Mouse (Mus musculus) midbrain, embryonic 14.5 days (tissue): ENCODE results near the gene Usp12. TPM values are rescaled to one million over a fixed set of nuclear protein-coding genes. Genes with fewer than 3 reads are reported as not detected.

Experiments
- ATAC-seq: fragments of 200-750 bp; cut with Nextera tagmentation; 2 replicates; pipeline ENCODE4 v1.8.0; 2017; ENCODE audit warnings: moderate number of reproducible peaks, moderate library complexity; ENCODE audit not compliant: low FRiP score, low TSS enrichment
- DNase-seq: peaks from one replicate; pipeline ENCODE4 v3.0.0-alpha.2; 2015
- H3K27ac ChIP-seq: fragments of 300-500 bp; sonication (generic); replicated peaks from 2 replicates; pipeline ENCODE4 v1.5.1; 2014; ENCODE audit warnings: mild to moderate bottlenecking, low read depth, low read length, moderate library complexity
- H3K27me3 ChIP-seq: fragments of 300-500 bp; sonication (generic); 2 replicates; pipeline ENCODE4 v1.6.1; 2014; ENCODE audit warnings: low read length, control low read depth, mixed read lengths; ENCODE audit not compliant: control insufficient read depth, insufficient read depth
- H3K36me3 ChIP-seq: fragments of 300-500 bp; sonication (generic); 2 replicates; pipeline ENCODE4 v1.6.1; 2014; ENCODE audit warnings: low read length, control low read depth; ENCODE audit not compliant: control insufficient read depth, insufficient read depth
- H3K4me1 ChIP-seq: fragments of 300-500 bp; sonication (generic); 2 replicates; pipeline ENCODE4 v1.6.1; 2014; ENCODE audit warnings: mild to moderate bottlenecking, antibody characterized with exemption, low read length, control low read depth; ENCODE audit not compliant: control insufficient read depth, insufficient read depth
- H3K4me2 ChIP-seq: fragments of 300-500 bp; sonication (generic); 2 replicates; pipeline ENCODE4 v1.6.1; 2014; ENCODE audit warnings: mild to moderate bottlenecking, low read length, moderate library complexity
- H3K4me3 ChIP-seq: fragments of 300-500 bp; sonication (generic); replicated peaks from 2 replicates; pipeline ENCODE4 v1.5.1; 2014; ENCODE audit warnings: low read depth, low read length
- H3K9ac ChIP-seq: fragments of 300-500 bp; sonication (generic); replicated peaks from 2 replicates; pipeline ENCODE4 v1.6.1; 2014; ENCODE audit warnings: mild to moderate bottlenecking, low read length, moderate library complexity
- H3K9me3 ChIP-seq: fragments of 300-500 bp; sonication (generic); 2 replicates; pipeline ENCODE4 v1.6.1; 2016; ENCODE audit warnings: low read length, control low read depth, mixed read lengths; ENCODE audit not compliant: control insufficient read depth
- WGBS: fragments of 180-500 bp; shearing (Covaris S2); extraction: QIAGEN DNeasy Blood & Tissue Kit; methylation state at CpG from one replicate; pipeline ENCODE4 v1.1.7; 2014; 5-methylcytosine and 5-hydroxymethylcytosine counted together
- polyA plus RNA-seq: library from polyadenylated mRNA; unstranded; fragments of >200 nt; fragmentation: Nextera tagmentation; extraction: Ambion mirVana; gene quantifications from 2 replicates; pipeline ENCODE4 v1.2.1, GENCODE M21; 2014

The Usp12 gene
- polyA plus RNA-seq, 1 experiment from 2014 or later = 11.2 TPM

DNA sequence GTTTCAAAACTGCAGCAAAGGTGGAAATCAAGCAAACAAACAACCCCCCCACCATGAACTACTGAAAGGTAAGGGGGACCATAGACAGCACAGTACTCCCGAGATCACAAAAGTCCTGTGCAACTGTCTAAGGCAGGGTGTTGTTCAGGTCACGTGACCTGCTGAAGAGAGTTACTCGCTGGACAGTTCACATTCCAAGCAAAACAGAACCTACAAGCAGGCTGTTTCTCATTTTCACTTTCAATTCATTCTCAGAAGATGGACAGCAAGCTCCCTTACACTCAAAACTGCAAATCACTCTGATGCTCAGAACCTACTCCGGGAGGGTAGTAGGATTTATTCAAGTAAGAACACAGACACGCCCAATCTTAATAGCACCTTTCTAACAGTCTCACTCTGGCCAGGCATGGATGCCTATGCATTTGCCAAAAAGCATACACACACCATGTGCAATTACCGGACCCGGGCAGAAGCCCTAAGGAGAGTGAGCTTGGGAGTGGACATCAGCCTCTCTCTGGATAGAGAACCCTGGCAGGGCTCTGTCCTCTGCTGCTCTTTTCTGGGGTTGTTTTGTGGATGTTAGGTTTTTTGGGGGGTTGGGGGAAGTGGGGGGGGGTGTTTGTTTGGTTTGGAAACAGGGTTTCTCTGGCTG lies 2.5 kb downstream of the Usp12 start:
- Histone ChIP-seq H3K4me3 (no peak overlapping the region), H3K9ac (no peak overlapping the region), H3K27ac (no peak overlapping the region), H3K4me1 (peaks cover 20% of the 10 kb centered on the region), H3K36me3 (no peaks in the 10 kb centered on the region), H3K4me2 (peak overlapping the region; percentile 81; the same call in 1 of the 2 replicates), H3K27me3 (no peaks in the 10 kb centered on the region), H3K9me3 (no peaks in the 10 kb centered on the region)
- 88% methylated on average over 7 of the region's 7 CpGs for WGBS
- no peak for DNase-seq
- no peak for ATAC-seq

GRCm38 (mm10) chr5:146790944-146791343 lies 3.9 kb downstream of the Usp12 start:
- Histone ChIP-seq H3K9me3 (no peaks in the 10 kb centered on the region), H3K4me2 (no peak overlapping the region), H3K27me3 (no peaks in the 10 kb centered on the region), H3K4me1 (peaks cover 20% of the 10 kb centered on the region), H3K27ac (no peak overlapping the region), H3K4me3 (no peak overlapping the region), H3K36me3 (no peaks in the 10 kb centered on the region), H3K9ac (peak overlapping the region; percentile 7; the same call in 1 of the 2 replicates)
- WGBS = 81% methylated on average over 8 of the region's 8 CpGs
- ATAC-seq = no peak
- DNase-seq = no peak

- DNase-seq (no peak), ATAC-seq (no peak)
- Histone ChIP-seq H3K4me3 (no peak overlapping the region), H3K9me3 (no peaks in the 10 kb centered on the region), H3K9ac (no peak overlapping the region), H3K4me2 (no peak overlapping the region), H3K27me3 (no peaks in the 10 kb centered on the region), H3K4me1 (peaks cover 20% of the 10 kb centered on the region), H3K36me3 (no peaks in the 10 kb centered on the region), H3K27ac (no peak overlapping the region)
- WGBS = 65% methylated on average over 9 of the region's 9 CpGs
Observed at GRCm38 (mm10) chr5:146789413-146789812, 5.4 kb downstream of the Usp12 start.

DNA sequence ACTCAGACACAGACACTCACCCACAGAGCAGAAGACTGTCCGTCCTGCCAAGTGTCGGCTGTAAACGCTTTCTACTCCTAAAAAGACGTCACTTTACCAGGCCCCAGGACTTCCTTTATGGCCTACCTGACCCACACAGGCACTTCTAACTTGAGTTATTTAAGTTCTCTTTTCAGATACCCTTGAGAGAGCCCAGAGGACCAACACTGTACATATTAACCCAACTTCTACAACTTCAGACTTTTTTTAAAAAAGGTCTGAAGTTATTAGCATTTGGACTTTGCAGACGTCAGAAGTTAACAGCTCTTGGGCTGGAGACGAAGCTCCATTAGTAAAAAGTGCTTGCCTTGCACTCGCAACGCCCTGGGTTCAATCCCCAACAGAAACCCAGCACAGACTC lies 8.7 kb downstream of the Usp12 start:
- Histone ChIP-seq H3K9ac (no peak overlapping the region), H3K4me1 (0 out of 2 replicates have a peak, but pooled peaks cover 5% of the 10 kb centered on the region), H3K27ac (no peak overlapping the region), H3K4me3 (no peak overlapping the region), H3K27me3 (no peaks in the 10 kb centered on the region), H3K4me2 (no peak overlapping the region), H3K9me3 (no peaks in the 10 kb centered on the region), H3K36me3 (no peaks in the 10 kb centered on the region)
- 90% methylated on average over 8 of the region's 8 CpGs for WGBS
- ATAC-seq (no peak), DNase-seq (no peak)

DNA sequence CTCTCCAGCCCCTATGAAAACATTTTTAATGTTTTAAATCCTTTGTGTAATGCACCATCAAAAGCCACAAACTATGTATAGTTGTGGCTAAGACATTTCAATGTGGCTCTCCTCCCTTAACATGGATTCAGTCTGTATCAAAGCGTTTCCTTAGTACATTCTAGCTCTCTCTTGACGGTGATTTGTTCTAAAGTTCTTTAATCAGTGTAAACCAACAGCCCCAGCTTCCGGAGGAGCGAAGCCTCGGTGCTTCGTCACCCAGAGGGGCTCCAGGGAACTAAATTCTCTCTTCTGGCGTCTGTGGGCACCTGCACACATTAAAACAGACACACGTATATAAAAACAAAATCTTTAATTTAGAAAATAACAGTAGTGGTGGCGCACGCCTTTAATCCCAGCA lies 10.9 kb downstream of the Usp12 start:
- Histone ChIP-seq H3K4me2 (no peak overlapping the region), H3K27me3 (no peaks in the 10 kb centered on the region), H3K4me1 (no peaks in the 10 kb centered on the region), H3K9me3 (no peaks in the 10 kb centered on the region), H3K27ac (no peak overlapping the region), H3K36me3 (no peaks in the 10 kb centered on the region), H3K4me3 (no peak overlapping the region), H3K9ac (no peak overlapping the region)
- no peak for ATAC-seq
- 93% methylated on average over 10 of the region's 10 CpGs for WGBS
- no peak for DNase-seq

DNA sequence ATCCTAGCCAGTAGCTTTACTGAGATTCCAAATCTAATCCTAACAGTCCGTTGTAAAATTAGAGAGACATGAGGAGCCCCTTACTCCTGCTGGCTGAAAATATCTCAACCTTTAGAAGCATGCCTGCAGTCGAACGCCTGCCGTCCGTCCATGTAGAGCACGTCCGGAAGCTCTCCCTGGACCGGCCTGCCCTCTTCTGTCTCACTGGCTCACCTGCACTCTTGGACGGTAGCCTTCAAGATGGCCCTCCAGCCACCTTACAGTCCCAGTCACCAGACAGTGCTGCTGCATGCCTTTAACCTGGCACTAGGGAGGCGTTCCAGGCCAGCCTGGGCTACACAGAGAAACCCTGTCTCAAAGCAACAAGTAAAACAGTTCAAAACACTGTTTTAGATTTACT lies 11.5 kb downstream of the Usp12 start:
- DNase-seq = no peak
- H3K27me3 ChIP-seq = no peaks in the 10 kb centered on the region
- H3K27ac ChIP-seq = no peak overlapping the region
- no peak overlapping the region for H3K4me2 ChIP-seq
- no peak overlapping the region for H3K4me3 ChIP-seq
- no peaks in the 10 kb centered on the region for H3K36me3 ChIP-seq
- H3K9me3 ChIP-seq = no peaks in the 10 kb centered on the region
- no peak for ATAC-seq
- H3K4me1 ChIP-seq = no peaks in the 10 kb centered on the region
- WGBS = 91% methylated on average over 10 of the region's 10 CpGs
- no peak overlapping the region for H3K9ac ChIP-seq

DNA sequence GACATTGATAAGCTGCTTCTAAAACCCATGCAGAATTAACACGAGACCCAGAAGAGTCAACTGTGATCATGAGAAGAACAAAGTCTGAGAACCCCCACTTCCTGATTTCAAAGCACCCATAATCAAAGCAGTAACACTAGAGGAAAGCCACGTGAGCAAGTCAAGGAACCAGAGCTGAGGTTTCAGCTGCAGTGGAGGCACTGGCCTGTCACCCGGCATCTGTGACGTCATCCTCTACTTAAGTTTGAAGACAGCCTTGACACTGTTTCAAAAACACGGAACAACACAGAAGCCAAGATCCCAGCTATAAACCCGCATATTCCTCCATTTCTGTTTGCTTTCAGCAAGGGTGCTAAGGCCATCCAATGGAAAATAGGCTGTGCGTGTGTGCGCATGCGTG lies 13.1 kb downstream of the Usp12 start:
- no peaks in the 10 kb centered on the region for H3K9me3 ChIP-seq
- H3K4me3 ChIP-seq = no peak overlapping the region
- no peak overlapping the region for H3K9ac ChIP-seq
- no peak overlapping the region for H3K4me2 ChIP-seq
- no peak overlapping the region for H3K27ac ChIP-seq
- no peak for ATAC-seq
- no peak for DNase-seq
- WGBS = 93% methylated on average over 9 of the region's 9 CpGs
- no peaks in the 10 kb centered on the region for H3K36me3 ChIP-seq
- no peaks in the 10 kb centered on the region for H3K4me1 ChIP-seq
- no peaks in the 10 kb centered on the region for H3K27me3 ChIP-seq

GRCm38 (mm10) chr5:146779931-146780330 lies 14.9 kb downstream of the Usp12 start:
- H3K36me3 ChIP-seq = no peaks in the 10 kb centered on the region
- 96% methylated on average over 5 of the region's 5 CpGs for WGBS
- no peak overlapping the region for H3K9ac ChIP-seq
- no peak overlapping the region for H3K4me2 ChIP-seq
- no peaks in the 10 kb centered on the region for H3K9me3 ChIP-seq
- ATAC-seq (no peak), DNase-seq (no peak)
- no peak overlapping the region for H3K4me3 ChIP-seq
- no peaks in the 10 kb centered on the region for H3K4me1 ChIP-seq
- H3K27me3 ChIP-seq = no peaks in the 10 kb centered on the region
- H3K27ac ChIP-seq = no peak overlapping the region

- Histone ChIP-seq H3K9me3 (no peaks in the 10 kb centered on the region), H3K4me3 (no peak overlapping the region), H3K9ac (no peak overlapping the region), H3K27me3 (no peaks in the 10 kb centered on the region), H3K27ac (no peak overlapping the region), H3K4me2 (no peak overlapping the region), H3K36me3 (no peaks in the 10 kb centered on the region), H3K4me1 (no peaks in the 10 kb centered on the region)
- ATAC-seq (no peak), DNase-seq (no peak)
- 81% methylated on average over 13 of the region's 13 CpGs for WGBS
Observed at GRCm38 (mm10) chr5:146776988-146777639, 17.7 kb downstream of the Usp12 start.
